Comparison of ENCODE assay signal across 9 mouse cellular contexts in genomic region chr1:132968659-132969058, GRCm38 (mm10).
A peak's percentile ranks its signal among the peaks of the same experiment; 100 is the strongest.
DNase-seq lines count a peak whose midpoint lies in the region; ATAC-seq and TF ChIP-seq lines count a peak whose summit lies in the region.
"Had no signal": no experiment of that assay in that cellular context is flagged by ENCODE, and none has a peak within 500 bp of the region (broad histone marks: within the 10 kb centered on the region; RNA-seq: fewer than 3 reads in every experiment).

No protein-coding gene starts in this region.

- intact Hi-C loops in gastrocnemius, postnatal 14 days (cut with DNase I; ENCODE audit: low total_unique reads) = no loop called here

- peak; percentile 49 for DNase-seq in cerebellum, adult 11 months
- DNase-seq in midbrain, embryonic 14.5 days = peak; percentile 69
- DNase-seq in cerebellum, adult 11-12 months = peak; percentile 32
- peak; percentile 31 for DNase-seq in gastrocnemius, postnatal 14 days
- peak; percentile 43 for DNase-seq in lung, adult 2 months
- DNase-seq in spleen, adult 12 weeks (ENCODE audit: low spot score) = peak; percentile 39

- peak; percentile 68 for TF ChIP-seq CTCF in lung, adult 2 months (IDR thresholded peaks at IDR 0.05; ENCODE audit: insufficient read depth, low read length)

- H3K27me3 ChIP-seq in midbrain, embryonic 14.5 days (ENCODE audit: control insufficient read depth, insufficient read depth, low read length) = no peaks in the 10 kb centered on the region
- H3K27me3 ChIP-seq in midbrain, embryonic 16.5 days (ENCODE audit: control insufficient read depth, insufficient read depth, low read depth, low read length) = no peaks in the 10 kb centered on the region

- no peak for TF ChIP-seq POLR2A in lung, adult 2 months (IDR thresholded peaks at IDR 0.05; ENCODE audit: borderline replicate concordance, extremely low read depth, low read depth, low read length)

- no peaks in the 10 kb centered on the region for H3K36me3 ChIP-seq in midbrain, embryonic 14.5 days (ENCODE audit: control insufficient read depth, insufficient read depth, low read length)
- no peaks in the 10 kb centered on the region for H3K36me3 ChIP-seq in midbrain, embryonic 16.5 days (ENCODE audit: control insufficient read depth, insufficient read depth, low read length)

- H3K9ac ChIP-seq in midbrain, embryonic 14.5 days (replicated peaks; ENCODE audit: low read length) = no peak overlapping the region
- H3K9ac ChIP-seq in midbrain, embryonic 16.5 days (ENCODE audit: low read depth, low read length) = no peak overlapping the region

- ATAC-seq in cerebellum, adult (ENCODE audit: insufficient number of reproducible peaks, low FRiP score, low TSS enrichment) = no peak
- ATAC-seq in midbrain, embryonic 14.5 days (ENCODE audit: low FRiP score, low TSS enrichment) = no peak
- ATAC-seq in midbrain, embryonic 16.5 days = no peak

- no peak overlapping the region for H3K27ac ChIP-seq in midbrain, embryonic 14.5 days (replicated peaks; ENCODE audit: low read depth, low read length)
- H3K27ac ChIP-seq in midbrain, embryonic 16.5 days (ENCODE audit: low read length) = no peak overlapping the region

- no peaks in the 10 kb centered on the region for H3K4me1 ChIP-seq in midbrain, embryonic 14.5 days (ENCODE audit: control insufficient read depth, insufficient read depth, low read length)
- no peaks in the 10 kb centered on the region for H3K4me1 ChIP-seq in midbrain, embryonic 16.5 days (ENCODE audit: control insufficient read depth, insufficient read depth, low read length)
- H3K4me1 ChIP-seq in lung, adult 2 months (ENCODE audit: control insufficient read depth, insufficient read depth, low read length) = no peaks in the 10 kb centered on the region

- H3K9me3 ChIP-seq in midbrain, embryonic 14.5 days (ENCODE audit: control insufficient read depth, low read length) = no peaks in the 10 kb centered on the region
- no peaks in the 10 kb centered on the region; the same call in 1 of the 2 replicates for H3K9me3 ChIP-seq in midbrain, embryonic 16.5 days (replicated peaks; ENCODE audit: control insufficient read depth, low read length, poor library complexity, severe bottlenecking)

- no peak overlapping the region for H3K4me3 ChIP-seq in midbrain, embryonic 14.5 days (replicated peaks; ENCODE audit: low read depth, low read length)
- H3K4me3 ChIP-seq in midbrain, embryonic 16.5 days (ENCODE audit: low read depth, low read length) = no peak overlapping the region
- H3K4me3 ChIP-seq in lung, adult 2 months (replicated peaks; ENCODE audit: extremely low read depth, low read depth, low read length) = no peak overlapping the region
- H3K4me3 ChIP-seq: myocyte had no signal

- 27% methylated on average over 6 of the region's 6 CpGs for WGBS in midbrain, embryonic 14.5 days
- WGBS in midbrain, embryonic 16.5 days = 34% methylated on average over 6 of the region's 6 CpGs
- 24% methylated on average over 6 of the region's 6 CpGs for WGBS in lung, adult 2 months

- H3K4me2 ChIP-seq in midbrain, embryonic 14.5 days (ENCODE audit: low read length) = no peak overlapping the region
- H3K4me2 ChIP-seq in midbrain, embryonic 16.5 days (ENCODE audit: low read length) = no peak overlapping the region
